Mouse (Mus musculus): ENCODE results near the gene Cdkl1. TPM values are rescaled to one million over a fixed set of nuclear protein-coding genes. Genes with fewer than 3 reads are reported as not detected.

Gene Cdkl1
- total RNA-seq (2012; rRNA removed) (not detected in 2 replicates), total RNA-seq (2014; rRNA removed) (0.14 TPM in 1 of 2 replicates, not detected in the other), polyA plus RNA-seq (2012; ENCODE audit: insufficient read length, low read depth) (0.31 TPM in 1 of 2 replicates, not detected in the other)

DNA sequence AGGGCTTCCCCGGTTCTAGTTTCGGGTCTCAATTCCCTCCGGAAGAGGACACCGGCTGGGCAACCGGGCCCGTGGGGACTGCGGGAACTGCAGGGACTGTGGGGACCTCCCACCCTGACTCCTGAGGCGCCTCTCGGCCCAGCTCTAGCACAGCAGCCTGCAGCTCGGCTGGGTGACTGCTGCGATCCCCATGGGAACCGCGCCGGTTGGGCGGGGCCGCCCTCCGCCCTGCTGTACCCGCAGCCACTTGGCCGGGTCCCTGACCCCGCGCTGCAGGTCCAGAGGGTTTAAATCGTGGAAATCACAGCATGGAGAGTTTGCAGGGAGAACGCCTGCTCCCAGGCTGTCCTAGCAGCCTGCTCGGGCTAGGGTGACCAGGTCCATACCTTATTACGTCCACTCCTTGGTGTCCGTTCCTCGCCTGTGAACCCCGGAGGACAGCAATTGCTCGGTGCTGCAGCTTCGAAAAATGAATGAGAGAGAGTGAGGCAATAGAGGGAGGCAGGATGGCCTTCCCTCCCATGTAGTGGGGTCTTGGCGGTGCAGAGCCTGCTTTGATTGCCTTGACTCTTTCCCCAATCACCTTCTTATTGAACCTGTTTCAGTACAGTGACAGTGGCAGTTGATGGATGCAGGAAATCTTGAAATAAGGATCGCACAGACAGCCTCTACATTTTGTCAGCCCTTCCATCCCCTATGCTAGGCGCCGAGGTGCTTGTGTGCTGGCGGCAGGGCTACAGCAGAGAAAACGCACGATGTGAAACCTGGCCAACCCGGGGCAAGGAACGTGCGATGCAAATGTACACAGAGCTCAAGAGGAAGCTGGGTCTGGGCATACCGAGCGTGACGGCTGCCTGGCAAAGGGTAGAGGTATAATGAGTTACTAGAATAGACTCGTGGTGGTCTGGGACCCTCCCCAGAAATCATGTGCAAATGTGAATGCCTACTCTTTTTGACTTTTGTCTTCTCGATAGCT lies at the start of gene Cdkl1:
TSS of gene Cdkl1 (minus strand) at position 738 of the 976 bp plus-strand sequence.
- Histone ChIP-seq H3K79me2 (replicated peaks; ENCODE audit: control insufficient read depth, extremely low read depth, insufficient read depth, poor library complexity, severe bottlenecking) (no peaks in the 10 kb centered on the region), H3K4me3 (replicated peaks in 1 of 3; ENCODE audit: low read depth in 2 of 3, low read length in 2 of 3, poor library complexity in 1 of 3) (peak within 1 kb of the TSS; percentile 18 to 51 (median 29)), H3K4me2 (ENCODE audit: insufficient read depth, low read depth, poor library complexity, severe bottlenecking) (peak within 1 kb of the TSS; percentile 73), H3K9me3 (replicated peaks; ENCODE audit: low read length) (no peaks in the 10 kb centered on the region), H3K4me1 (ENCODE audit: control insufficient read depth in 1 of 2, insufficient read depth in 2 of 2) (peaks cover 0 to 21% of the 10 kb centered on the region in 2 experiments; a peak in 2 of 4 replicates), H3K27me3 (replicated peaks) (peaks cover 47% of the 10 kb centered on the region), H3K9ac (ENCODE audit: insufficient read depth, low read depth) (no peak within 1 kb of the TSS), H3K27ac (ENCODE audit: insufficient read depth, low read depth) (no peak within 1 kb of the TSS), H3K36me3 (replicated peaks in 1 of 2; ENCODE audit: control insufficient read depth in 1 of 2, insufficient read depth in 1 of 2, low read length in 1 of 2) (no peaks in the 10 kb centered on the region)
- peak; percentile 77 for DNase-seq (ENCODE audit: extremely low read depth)
- dilution Hi-C loops (cut with MboI; ENCODE audit: extremely low pct_ligation_motif_present, extremely low pct_unique_long_range_greater_than_20kb, low sequenced_read_pairs) (no loop called here), in situ Hi-C loops (cut with MboI; ENCODE audit: low pct_ligation_motif_present, low pct_unique_long_range_greater_than_20kb, low sequenced_read_pairs) (no loop called here)
- TF ChIP-seq CTCF (conservative IDR thresholded peaks at IDR 0.05 in 1 of 2, IDR thresholded peaks at IDR 0.05 in 1 of 2; ENCODE audit: low read depth in 2 of 2, low read length in 2 of 2) (no peak), MXI1 (IDR thresholded peaks at IDR 0.05; ENCODE audit: low read depth, low read length) (peak; percentile 61), PAX5 (IDR thresholded peaks at IDR 0.05; ENCODE audit: low read length) (no peak), NRF1 (IDR thresholded peaks at IDR 0.05; ENCODE audit: low read depth, low read length) (0 out of 2 replicates have a peak, but pooled peaks have one; percentile 19), MAZ (IDR thresholded peaks at IDR 0.05; ENCODE audit: low read depth, low read length) (0 out of 2 replicates have a peak, but pooled peaks have one; percentile 18), EP300 (IDR thresholded peaks at IDR 0.05; ENCODE audit: low read length) (no peak), ZC3H11A (IDR thresholded peaks at IDR 0.05; ENCODE audit: low read depth, low read length) (no peak), RCOR1 (conservative IDR thresholded peaks at IDR 0.05; ENCODE audit: low read depth, low read length) (no peak), JUND (conservative IDR thresholded peaks at IDR 0.05; ENCODE audit: low read depth, low read length) (no peak), CHD2 (IDR thresholded peaks at IDR 0.05; ENCODE audit: low read length) (no peak), SIN3A (IDR thresholded peaks at IDR 0.05; ENCODE audit: low read length) (peak; percentile 52; the same call in 1 of the 2 replicates), USF2 (conservative IDR thresholded peaks at IDR 0.05; ENCODE audit: low read depth, low read length) (no peak), GABPA (IDR thresholded peaks at IDR 0.05; ENCODE audit: insufficient replicate concordance, low read depth, low read length) (no peak), MAX (IDR thresholded peaks at IDR 0.05; ENCODE audit: low read length) (peak; percentile 81; the same call in 1 of the 2 replicates), HCFC1 (IDR thresholded peaks at IDR 0.05; ENCODE audit: low read depth, low read length) (no peak), MYC (IDR thresholded peaks at IDR 0.05; ENCODE audit: low read depth, low read length) (no peak), ZKSCAN1 (IDR thresholded peaks at IDR 0.05; ENCODE audit: borderline replicate concordance, low read depth, low read length) (no peak), BHLHE40 (IDR thresholded peaks at IDR 0.05; ENCODE audit: low read depth, low read length) (peak; percentile 99), MEF2A (IDR thresholded peaks at IDR 0.05; ENCODE audit: borderline replicate concordance, low read depth, low read length) (peak; percentile 44; the same call in 1 of the 2 replicates), NELFE (IDR thresholded peaks at IDR 0.05; ENCODE audit: low read depth, low read length) (no peak), IRF4 (IDR thresholded peaks at IDR 0.05; ENCODE audit: low read depth, low read length) (peak; percentile 80), KAT2A (IDR thresholded peaks at IDR 0.05; ENCODE audit: insufficient replicate concordance, low read length) (no peak), MAFK (IDR thresholded peaks at IDR 0.05; ENCODE audit: insufficient replicate concordance, low read length) (no peak), SMC3 (IDR thresholded peaks at IDR 0.05; ENCODE audit: low read depth, low read length) (no peak), USF1 (IDR thresholded peaks at IDR 0.05; ENCODE audit: low read depth, low read length) (no peak), RAD21 (IDR thresholded peaks at IDR 0.05; ENCODE audit: low read depth, low read length) (no peak), CHD1 (IDR thresholded peaks at IDR 0.05; ENCODE audit: low read depth, low read length) (no peak), ETS1 (conservative IDR thresholded peaks at IDR 0.05; ENCODE audit: low read depth, low read length) (peak; percentile 60), TCF12 (IDR thresholded peaks at IDR 0.05; ENCODE audit: low read depth, low read length) (no peak), POLR2AphosphoS2 (IDR thresholded peaks at IDR 0.05; ENCODE audit: low read depth, low read length) (no peak), TBP (conservative IDR thresholded peaks at IDR 0.05; ENCODE audit: low read depth, low read length) (no peak), E2F4 (IDR thresholded peaks at IDR 0.05; ENCODE audit: insufficient replicate concordance, low read depth, low read length) (no peak), ZNF384 (IDR thresholded peaks at IDR 0.05; ENCODE audit: low read depth, low read length) (no peak), ZMIZ1 (IDR thresholded peaks at IDR 0.05; ENCODE audit: low read depth, low read length) (no peak), UBTF (IDR thresholded peaks at IDR 0.05; ENCODE audit: low read depth, low read length) (no peak), ELF1 (IDR thresholded peaks at IDR 0.05; ENCODE audit: low read depth, low read length) (no peak), JUN (IDR thresholded peaks at IDR 0.05; ENCODE audit: insufficient read depth, low read depth, low read length) (no peak), POLR2A (IDR thresholded peaks at IDR 0.05; ENCODE audit: low read depth, low read length) (no peak)
